8 mouse cellular contexts compared by ENCODE assay signal in the genomic region with DNA sequence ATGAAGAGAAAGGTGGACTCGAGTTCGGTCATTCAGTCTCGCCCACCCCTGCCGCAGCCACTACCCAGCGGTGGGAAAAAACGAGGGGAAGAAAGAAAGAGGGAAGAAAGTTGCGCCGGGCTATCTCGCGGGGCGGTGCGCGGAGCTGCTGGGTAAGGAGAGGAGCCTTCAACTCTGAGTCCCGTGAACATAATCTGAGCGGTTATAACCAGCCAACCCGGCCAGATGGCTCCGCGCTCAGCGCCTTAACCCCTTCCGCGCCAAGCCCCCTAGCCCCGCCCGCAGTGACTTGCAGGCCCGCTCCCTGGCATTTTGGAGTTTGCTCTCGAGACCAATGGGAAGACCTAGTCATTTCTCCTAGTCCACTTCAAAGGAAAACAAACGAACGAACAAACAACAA. TPM values are rescaled to one million over a fixed set of nuclear protein-coding genes. Genes with fewer than 3 reads are reported as not detected.
DNase-seq lines count a peak whose midpoint lies in the region; ATAC-seq and TF ChIP-seq lines count a peak whose summit lies in the region.

No protein-coding gene starts in this region.

- 2% methylated on average over 27 of the region's 27 CpGs for WGBS in lung, embryonic 14.5 days
- under 1% methylated on average over 27 of the region's 27 CpGs for WGBS in embryonic facial prominence, embryonic 12.5 days
- under 1% methylated on average over 27 of the region's 27 CpGs for WGBS in limb, embryonic 13.5 days
- WGBS in small intestine, adult 2 months, result 1% methylated on average over 27 of the region's 27 CpGs

- no peak for TF ChIP-seq CTCF in lung, embryonic 14.5 days (IDR thresholded peaks at IDR 0.05; ENCODE audit: low read depth)
- no peak for TF ChIP-seq CTCF in small intestine, adult 2 months (IDR thresholded peaks at IDR 0.05; ENCODE audit: extremely low read depth, insufficient read length, insufficient replicate concordance, low read depth, low read length)

- H3K4me1 ChIP-seq in lung, embryonic 14.5 days (ENCODE audit: insufficient read depth), result peaks cover 6% of the 10 kb centered on the region
- peaks cover 44% of the 10 kb centered on the region for H3K4me1 ChIP-seq in embryonic facial prominence, embryonic 12.5 days
- H3K4me1 ChIP-seq in limb, embryonic 13.5 days, result peaks cover 63% of the 10 kb centered on the region
- no peaks in the 10 kb centered on the region for H3K4me1 ChIP-seq in small intestine, adult 2 months (ENCODE audit: control insufficient read depth, insufficient read depth, insufficient read length, low read length)

- H3K4me3 ChIP-seq in lung, embryonic 14.5 days (ENCODE audit: low read depth, low read length), result peak overlapping the region; percentile 45
- peak overlapping the region; percentile 56 for H3K4me3 ChIP-seq in embryonic facial prominence, embryonic 12.5 days
- peak overlapping the region; percentile 62 for H3K4me3 ChIP-seq in limb, embryonic 13.5 days
- peak overlapping the region; percentile 66 for H3K4me3 ChIP-seq in small intestine, adult 2 months (ENCODE audit: low read depth, low read length)

- H3K9me3 ChIP-seq in lung, embryonic 14.5 days (ENCODE audit: low read depth, low read length), result no peaks in the 10 kb centered on the region
- H3K9me3 ChIP-seq in embryonic facial prominence, embryonic 12.5 days, result no peaks in the 10 kb centered on the region
- no peaks in the 10 kb centered on the region for H3K9me3 ChIP-seq in limb, embryonic 13.5 days

- 0 out of 2 replicates have a peak, but pooled peaks have one; percentile 32 for ATAC-seq in lung, embryonic 14.5 days (ENCODE audit: insufficient read depth)
- peak; percentile 30; the same call in 1 of the 2 replicates for ATAC-seq in embryonic facial prominence, embryonic 12.5 days (ENCODE audit: insufficient number of reproducible peaks, insufficient read depth, low FRiP score, low TSS enrichment)
- peak; percentile 41; the same call in 1 of the 2 replicates for ATAC-seq in limb, embryonic 13.5 days (ENCODE audit: low FRiP score, low read depth)
- no peak for ATAC-seq in CD4-positive, CD25-positive, alpha-beta regulatory T cell, adult 4 months
- ATAC-seq in erythroblast, adult 5-6 weeks (replicated peaks; ENCODE audit: low FRiP score, poor library complexity, severe bottlenecking), result no peak

- H3K9ac ChIP-seq in lung, embryonic 14.5 days, result peak overlapping the region; percentile 46
- peak overlapping the region; percentile 71 for H3K9ac ChIP-seq in embryonic facial prominence, embryonic 12.5 days
- H3K9ac ChIP-seq in limb, embryonic 13.5 days, result peak overlapping the region; percentile 75

- TF ChIP-seq POLR2A in small intestine, adult 2 months (IDR thresholded peaks at IDR 0.05; ENCODE audit: low read depth, low read length), result no peak; the same call in 1 of the 2 replicates

- no peaks in the 10 kb centered on the region for H3K36me3 ChIP-seq in lung, embryonic 14.5 days (ENCODE audit: insufficient read depth)
- no peaks in the 10 kb centered on the region for H3K36me3 ChIP-seq in embryonic facial prominence, embryonic 12.5 days
- H3K36me3 ChIP-seq in limb, embryonic 13.5 days, result no peaks in the 10 kb centered on the region
- H3K36me3 ChIP-seq in small intestine, adult 2 months (ENCODE audit: control insufficient read depth, insufficient read depth, low read length), result no peaks in the 10 kb centered on the region

- 0 out of 2 replicates have a peak overlapping the region, but pooled peaks have one; percentile 16 for H3K27ac ChIP-seq in lung, embryonic 14.5 days (ENCODE audit: low read depth)
- peak overlapping the region; percentile 80 for H3K27ac ChIP-seq in embryonic facial prominence, embryonic 12.5 days
- H3K27ac ChIP-seq in limb, embryonic 13.5 days, result peak overlapping the region; percentile 77
- peak overlapping the region; percentile 54; the same call in 1 of the 2 replicates for H3K27ac ChIP-seq in small intestine, adult 2 months (ENCODE audit: insufficient read depth, low read depth, low read length)

- peak; percentile 74 for DNase-seq in lung, embryonic 14.5 days
- DNase-seq in lung, postnatal 36 days, result no peak
- DNase-seq in heart, postnatal 14 days, result peak; percentile 50 to 60

- intact Hi-C loops in heart, postnatal 14 days (cut with DNase I), result loop anchor here (5.0 kb wide), 2 partner anchors 157 to 243 kb away; no protein-coding TSS in a partner anchor

- H3K4me2 ChIP-seq in lung, embryonic 14.5 days, result peak overlapping the region; percentile 87
- H3K4me2 ChIP-seq in embryonic facial prominence, embryonic 12.5 days (replicated peaks), result peak overlapping the region; percentile 82
- H3K4me2 ChIP-seq in limb, embryonic 13.5 days (replicated peaks), result peak overlapping the region; percentile 86

- H3K27me3 ChIP-seq in lung, embryonic 14.5 days (ENCODE audit: insufficient read depth, low read length), result peaks cover 17% of the 10 kb centered on the region; the same call in 1 of the 2 replicates
- H3K27me3 ChIP-seq in embryonic facial prominence, embryonic 12.5 days, result 0 out of 2 replicates have a peak, but pooled peaks cover 3% of the 10 kb centered on the region
- H3K27me3 ChIP-seq in limb, embryonic 13.5 days, result no peaks in the 10 kb centered on the region
- H3K27me3 ChIP-seq in small intestine, adult 2 months (ENCODE audit: control insufficient read depth, insufficient read depth, low read length), result peaks cover 6% of the 10 kb centered on the region; the same call in 1 of the 2 replicates

RNA-seq across cellular contexts. Expression of a gene that starts 1.9 kb away (rescaled TPM):
- 4.3 and 4.7 TPM in 2 replicates for polyA plus RNA-seq in lung, embryonic 14.5 days (2014; fragmentation: Nextera tagmentation; extraction: Ambion mirVana)
- 30.2 and 32.3 TPM in 2 replicates for polyA plus RNA-seq in embryonic facial prominence, embryonic 12.5 days (2016; fragmentation: Nextera tagmentation; extraction: Ambion mirVana)
- 1 to 10 TPM; 3.5 TPM for total RNA-seq in heart, postnatal 14 days (2021)
- 23.3 and 26.2 TPM in 2 replicates for polyA plus RNA-seq in limb, embryonic 13.5 days (2015; fragmentation: Nextera tagmentation; extraction: Ambion mirVana)
- polyA plus RNA-seq in small intestine, adult 2 months (2012; rRNA removed), result 1.2 and 2.3 TPM in 2 replicates
- polyA plus RNA-seq in CD4-positive, CD25-positive, alpha-beta regulatory T cell, adult 4 months (2017; shearing (Covaris generic)), result not detected
- not detected in 2 replicates for total RNA-seq in erythroblast, adult 5-6 weeks (2015; ENCODE audit: low replicate concordance)
- not detected in 2 replicates for total RNA-seq in erythroblast, adult 5-6 weeks (2017; ENCODE audit: low replicate concordance)

Comparison
In these comparisons a context has a peak if more than half of its experiments do, and no peak if none do; other contexts are left out.
1. ATAC-seq: peak in lung, embryonic 14.5 days (single experiment), embryonic facial prominence, embryonic 12.5 days (single experiment) and limb, embryonic 13.5 days (single experiment); none in CD4-positive, CD25-positive, alpha-beta regulatory T cell, adult 4 months (single experiment) and erythroblast, adult 5-6 weeks (single experiment).
2. H3K27ac ChIP-seq: peak in every context shown above with its lines; median percentile 80 in embryonic facial prominence, embryonic 12.5 days; 77 in limb, embryonic 13.5 days; 54 in small intestine, adult 2 months; 16 in lung, embryonic 14.5 days.
3. Peak in every context shown above with its lines, with median percentiles within 50 percentile points of each other: H3K4me2 ChIP-seq, H3K4me3 ChIP-seq and H3K9ac ChIP-seq.